Mouse (Mus musculus) erythroblast, embryonic 14.5 days (primary cell): ENCODE data around the gene Llgl2. TPM values are rescaled to one million over a fixed set of nuclear protein-coding genes. Genes with fewer than 3 reads are reported as not detected.
A peak's percentile ranks its signal among the peaks of the same experiment; 100 is the strongest.
"Not testable (repeated sequence)": the region's sequence is repeated elsewhere in the genome, so short reads cannot be mapped to it uniquely, and the experiment has no call there.

ENCODE experiments used
- H3K27me3 ChIP-seq: 2 replicates; pipeline ENCODE4 v1.6.1; 2012; ENCODE audit warnings: inconsistent platforms; ENCODE audit not compliant: control insufficient read depth
- H3K36me3 ChIP-seq: 2 replicates; pipeline ENCODE4 v1.6.1; 2012; ENCODE audit warnings: mild to moderate bottlenecking, inconsistent platforms; ENCODE audit not compliant: control insufficient read depth
- H3K4me1 ChIP-seq: 2 replicates; pipeline ENCODE4 v1.6.1; 2012; ENCODE audit warnings: inconsistent platforms; ENCODE audit not compliant: control insufficient read depth
- H3K4me3 ChIP-seq: replicated peaks from 2 replicates; pipeline ENCODE3; 2012; ENCODE audit warnings: moderate library complexity, mild to moderate bottlenecking, inconsistent platforms
- H3K9me3 ChIP-seq: 2 replicates; pipeline ENCODE4 v1.6.1; 2012; ENCODE audit warnings: low read length, inconsistent platforms, mixed read lengths; ENCODE audit not compliant: control insufficient read depth
- GATA1 ChIP-seq: IDR thresholded peaks from 2 replicates; pipeline ENCODE4 v1.6.1; 2012; ENCODE audit warnings: low read length, inconsistent platforms, mixed read lengths
- TAL1 ChIP-seq: IDR thresholded peaks from 3 replicates; pipeline ENCODE4 v1.6.1; 2012; ENCODE audit warnings: low read length, inconsistent platforms, mixed read lengths
- polyA plus RNA-seq: library from polyadenylated mRNA; stranded (reverse); fragments of >175 nt; gene quantifications from 2 replicates; pipeline ENCODE4 v1.2.3, GENCODE M21; 2012

The Llgl2 gene
- polyA plus RNA-seq, 1 experiment, result 2.1 TPM

DNA sequence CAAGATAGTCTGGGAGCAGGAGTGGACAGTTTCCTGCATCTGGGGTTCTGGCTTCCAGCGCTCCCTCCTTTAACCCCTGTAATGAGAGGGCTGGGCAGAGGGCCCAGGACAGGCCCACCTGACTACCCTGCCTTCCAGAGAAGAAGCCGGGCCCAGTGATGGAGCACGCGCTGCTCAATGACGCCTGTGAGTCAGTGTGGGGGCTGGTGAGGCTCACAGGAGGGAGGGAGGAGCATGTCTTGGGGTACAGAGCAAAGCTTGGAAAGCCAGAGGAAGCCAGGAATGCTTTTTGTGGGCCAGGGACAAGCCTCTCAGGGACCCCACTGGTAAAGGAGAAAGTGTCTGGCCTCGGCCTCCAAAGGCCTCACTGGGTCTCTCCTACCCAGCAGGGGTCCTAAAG, 30.8 kb downstream of the Llgl2 start:
- Histone ChIP-seq H3K4me1 (peaks cover 10% of the 10 kb centered on the region), H3K36me3 (peaks cover 50% of the 10 kb centered on the region), H3K9me3 (peaks cover 20% of the 10 kb centered on the region), H3K27me3 (peaks cover 31% of the 10 kb centered on the region), H3K4me3 (no peak overlapping the region)
- no peak for TF ChIP-seq GATA1
- no peak for TF ChIP-seq TAL1

DNA sequence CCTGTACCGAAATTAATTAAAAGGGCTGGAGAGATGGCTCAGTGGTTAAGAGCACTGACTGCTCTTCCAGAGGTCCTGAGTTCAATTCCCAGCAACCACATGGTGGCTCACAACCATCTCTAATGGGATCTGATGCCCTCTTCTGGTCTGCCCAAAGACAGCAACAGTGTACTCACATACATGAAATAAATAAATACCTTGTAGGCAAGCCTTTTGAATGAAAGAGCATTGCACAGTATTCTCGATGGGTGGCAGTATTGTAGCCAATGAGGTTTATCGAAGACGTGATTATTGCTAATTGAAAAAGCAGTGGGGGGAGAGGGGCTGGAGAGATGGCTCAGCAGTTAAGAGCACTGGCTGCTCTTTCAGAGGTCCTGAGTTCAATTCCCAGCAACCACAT, 33.3 kb downstream of the Llgl2 start:
- H3K9me3 ChIP-seq, result peaks cover 12% of the 10 kb centered on the region; the same call in 1 of the 2 replicates
- H3K4me3 ChIP-seq, result not testable (repeated sequence)
- peaks cover 14% of the 10 kb centered on the region for H3K4me1 ChIP-seq
- peaks cover 56% of the 10 kb centered on the region for H3K27me3 ChIP-seq
- peaks cover 28% of the 10 kb centered on the region for H3K36me3 ChIP-seq

DNA sequence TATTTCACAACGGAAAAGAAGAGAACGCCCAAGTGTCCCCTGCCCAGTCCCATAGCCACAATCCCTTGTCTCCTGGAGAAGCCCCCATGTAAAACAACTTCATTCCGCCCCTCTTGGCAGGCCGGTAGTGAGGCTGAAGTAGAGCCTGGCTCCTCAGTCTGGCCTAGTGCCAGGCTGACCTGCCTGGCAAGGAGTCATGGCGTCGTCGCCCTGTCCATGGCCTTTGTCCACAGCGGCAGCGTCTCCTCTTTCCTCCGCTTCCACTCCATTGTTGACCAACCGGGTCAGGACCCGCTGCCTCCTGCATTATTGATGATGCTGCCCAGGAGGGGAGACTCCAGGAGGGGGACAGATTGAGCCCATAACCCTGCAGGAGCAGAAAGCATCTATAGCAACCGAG, 34.1 kb downstream of the Llgl2 start:
- Histone ChIP-seq H3K9me3 (peaks cover 12% of the 10 kb centered on the region; the same call in 1 of the 2 replicates), H3K4me3 (no peak overlapping the region), H3K36me3 (peaks cover 23% of the 10 kb centered on the region), H3K27me3 (peaks cover 63% of the 10 kb centered on the region), H3K4me1 (peaks cover 14% of the 10 kb centered on the region)
- TF ChIP-seq GATA1, result no peak
- TF ChIP-seq TAL1, result no peak

DNA sequence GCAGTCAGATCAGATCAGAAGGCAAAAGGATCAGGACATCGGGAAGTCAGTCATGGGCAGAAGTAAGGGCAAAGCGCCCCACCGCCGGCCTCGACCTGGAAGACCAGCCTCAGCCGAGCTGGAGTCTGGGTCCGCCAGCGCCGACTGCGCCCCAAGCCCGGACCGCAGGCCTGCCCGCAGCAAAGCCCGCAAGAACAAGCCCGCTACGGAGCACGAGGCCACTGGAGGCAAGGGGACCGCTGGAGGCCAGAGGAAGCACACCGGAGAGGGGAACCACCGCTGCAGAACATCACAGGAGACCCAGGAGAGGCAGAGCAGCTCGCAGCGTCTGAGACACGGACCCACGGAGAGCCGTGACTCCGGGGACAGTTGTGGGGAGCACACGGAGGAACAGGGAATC, 34.5 kb downstream of the Llgl2 start, which contains the start of gene Myo15b:
Myo15b (plus strand) TSS at position 53 of the 400 bp plus-strand sequence.
- peaks cover 18% of the 10 kb centered on the region for H3K36me3 ChIP-seq
- peak within 1 kb of the TSS; percentile 3 for H3K4me3 ChIP-seq
- peaks cover 68% of the 10 kb centered on the region for H3K27me3 ChIP-seq
- H3K9me3 ChIP-seq, result peaks cover 12% of the 10 kb centered on the region; the same call in 1 of the 2 replicates
- H3K4me1 ChIP-seq, result peaks cover 14% of the 10 kb centered on the region
- TF ChIP-seq TAL1 (no peak), GATA1 (no peak)

DNA sequence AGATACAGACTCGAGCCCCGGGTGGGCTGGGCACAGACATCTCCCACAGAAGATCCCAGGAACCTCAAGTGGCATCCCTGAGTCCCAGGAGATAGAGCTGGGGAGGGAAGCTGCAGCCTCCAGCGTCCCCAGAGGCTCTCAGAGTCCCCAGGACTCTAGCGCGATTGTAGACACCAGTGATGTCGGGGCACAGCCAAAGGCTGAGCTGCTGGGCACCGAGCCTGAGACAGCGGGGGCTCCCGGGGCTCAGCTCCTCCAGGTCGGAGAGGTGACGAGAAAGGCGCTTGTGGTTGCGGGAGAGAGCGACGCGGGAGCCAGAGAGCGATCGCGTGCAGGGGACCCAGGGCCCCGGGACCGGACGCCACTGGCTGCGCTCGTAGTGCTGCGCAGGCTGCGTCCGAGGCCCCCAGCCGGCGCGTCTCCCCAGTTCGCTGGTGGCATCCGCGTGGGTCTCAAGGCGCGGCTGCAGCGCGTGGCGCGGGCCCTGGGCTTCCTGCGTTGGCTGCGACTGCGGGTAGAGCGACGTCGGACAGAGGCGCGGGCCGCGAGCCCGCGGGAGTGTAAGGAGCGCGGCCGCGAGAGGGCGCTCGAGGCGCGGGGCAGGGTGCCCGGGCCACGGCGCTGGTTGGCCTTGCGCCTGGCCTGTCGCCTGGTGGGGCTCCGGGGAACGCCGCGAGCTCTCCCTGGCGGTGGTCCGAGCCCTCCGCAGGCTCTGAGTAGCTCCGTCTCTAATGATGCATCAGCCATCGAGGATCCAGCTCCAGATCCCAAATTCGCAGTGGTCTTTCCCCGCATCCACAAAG, 35.5 kb downstream of the Llgl2 start:
- H3K9me3 ChIP-seq, result peaks cover 12% of the 10 kb centered on the region; the same call in 1 of the 2 replicates
- peaks cover 68% of the 10 kb centered on the region for H3K27me3 ChIP-seq

DNA sequence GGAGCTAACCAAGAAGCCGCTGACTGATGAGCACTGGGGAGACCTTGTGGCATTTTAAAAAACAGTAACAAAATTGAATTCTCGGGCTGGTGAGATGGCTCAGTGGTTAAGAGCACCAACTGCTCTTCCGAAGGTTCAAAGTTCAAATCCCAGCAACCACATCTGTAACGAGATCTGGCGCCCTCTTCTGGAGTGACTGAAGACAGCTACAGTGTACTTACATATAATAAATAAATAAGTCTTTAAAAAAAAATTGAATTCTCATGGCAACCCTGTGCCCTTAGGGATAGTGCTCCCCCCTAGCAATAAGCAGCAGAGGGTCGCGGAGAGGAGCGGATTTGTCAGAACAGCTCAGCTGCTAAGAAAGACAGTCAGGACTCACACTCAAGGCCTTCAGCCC, 40.0 kb downstream of the Llgl2 start:
- no peak overlapping the region for H3K4me3 ChIP-seq
- peaks cover 51% of the 10 kb centered on the region for H3K27me3 ChIP-seq
- H3K9me3 ChIP-seq, result peaks cover 4% of the 10 kb centered on the region; the same call in 1 of the 2 replicates
- H3K36me3 ChIP-seq, result no peaks in the 10 kb centered on the region
- TF ChIP-seq GATA1 (no peak), TAL1 (no peak)
- H3K4me1 ChIP-seq, result peaks cover 12% of the 10 kb centered on the region

More for the DNA sequence above, 35.5 kb downstream of the Llgl2 start:
- Histone ChIP-seq H3K4me3 (peak overlapping the region; percentile 3), H3K36me3 (peaks cover 9% of the 10 kb centered on the region), H3K4me1 (peaks cover 14% of the 10 kb centered on the region)
- TF ChIP-seq TAL1, result no peak
- TF ChIP-seq GATA1, result no peak

DNA sequence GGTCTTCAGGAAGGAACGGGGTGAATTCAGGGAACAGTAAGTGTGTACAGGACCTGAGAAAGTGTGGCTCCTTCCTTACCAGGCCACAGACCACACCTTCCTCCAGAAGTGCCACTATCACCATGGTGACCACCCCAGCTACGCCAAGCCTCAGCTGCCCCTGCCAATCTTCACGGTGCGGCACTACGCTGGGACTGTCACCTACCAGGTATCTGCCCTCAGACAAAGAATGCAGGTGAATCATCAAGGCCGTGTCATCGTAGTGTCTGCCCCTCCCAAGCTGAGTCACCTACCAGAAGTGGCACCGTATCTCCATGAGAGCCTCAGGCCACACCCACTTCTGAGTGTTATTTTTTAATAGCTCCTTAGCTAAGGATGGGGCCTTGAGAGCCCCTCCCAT, 45.5 kb downstream of the Llgl2 start:
- Histone ChIP-seq H3K36me3 (no peaks in the 10 kb centered on the region), H3K4me1 (peaks cover 26% of the 10 kb centered on the region), H3K4me3 (no peak overlapping the region), H3K27me3 (peaks cover 7% of the 10 kb centered on the region; the same call in 1 of the 2 replicates), H3K9me3 (no peaks in the 10 kb centered on the region)
- TF ChIP-seq GATA1, result no peak
- no peak for TF ChIP-seq TAL1

DNA sequence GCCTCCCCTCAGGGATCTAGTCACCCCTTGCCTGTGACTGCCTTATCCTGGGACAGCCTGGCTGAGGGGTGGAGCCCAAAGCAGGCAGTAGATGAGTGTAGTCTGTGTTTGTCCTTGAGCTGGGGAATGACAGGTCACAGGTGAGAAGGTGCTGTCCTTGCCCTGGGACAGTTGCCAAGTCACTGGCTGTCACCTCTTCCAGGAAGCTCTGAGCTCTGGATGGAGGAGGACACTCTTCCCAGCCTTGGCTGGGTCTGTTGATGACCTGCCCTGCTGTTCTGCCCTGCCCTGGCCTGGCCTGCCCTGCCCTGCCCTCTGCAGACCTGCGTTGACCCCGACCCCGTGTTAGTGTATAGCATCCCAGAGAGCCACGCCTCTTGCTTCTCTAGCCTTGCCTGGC, 48.6 kb downstream of the Llgl2 start:
- no peak for TF ChIP-seq GATA1
- no peak for TF ChIP-seq TAL1
- no peak overlapping the region for H3K4me3 ChIP-seq
- peaks cover 28% of the 10 kb centered on the region for H3K4me1 ChIP-seq
- peaks cover 5% of the 10 kb centered on the region; the same call in 1 of the 2 replicates for H3K27me3 ChIP-seq
- no peaks in the 10 kb centered on the region for H3K36me3 ChIP-seq
- H3K9me3 ChIP-seq, result no peaks in the 10 kb centered on the region

DNA sequence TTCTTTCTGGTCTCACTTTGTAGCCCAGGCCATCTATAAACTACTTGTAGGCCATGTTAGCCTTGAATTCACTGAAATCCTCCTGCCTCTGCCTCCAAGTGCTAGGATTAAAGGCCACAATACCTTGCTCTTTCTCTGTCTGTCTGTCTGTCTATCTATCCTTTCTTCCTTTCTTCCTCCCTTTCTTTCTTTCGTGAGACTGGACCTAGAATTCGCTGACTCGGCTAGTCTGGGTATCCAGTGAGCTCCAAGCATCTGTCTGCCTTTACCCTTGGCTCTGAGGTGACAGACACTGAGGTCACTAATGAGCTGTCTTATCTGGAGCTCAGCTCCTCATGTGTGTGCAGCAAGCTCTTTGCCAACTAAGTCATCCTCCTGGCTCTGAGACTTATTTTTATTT, 52.1 kb downstream of the Llgl2 start:
- no peaks in the 10 kb centered on the region for H3K9me3 ChIP-seq
- no peak for TF ChIP-seq TAL1
- no peak for TF ChIP-seq GATA1
- peaks cover 15% of the 10 kb centered on the region for H3K4me1 ChIP-seq
- no peak overlapping the region for H3K4me3 ChIP-seq
- no peaks in the 10 kb centered on the region for H3K36me3 ChIP-seq
- H3K27me3 ChIP-seq, result 0 out of 2 replicates have a peak, but pooled peaks cover 6% of the 10 kb centered on the region

DNA sequence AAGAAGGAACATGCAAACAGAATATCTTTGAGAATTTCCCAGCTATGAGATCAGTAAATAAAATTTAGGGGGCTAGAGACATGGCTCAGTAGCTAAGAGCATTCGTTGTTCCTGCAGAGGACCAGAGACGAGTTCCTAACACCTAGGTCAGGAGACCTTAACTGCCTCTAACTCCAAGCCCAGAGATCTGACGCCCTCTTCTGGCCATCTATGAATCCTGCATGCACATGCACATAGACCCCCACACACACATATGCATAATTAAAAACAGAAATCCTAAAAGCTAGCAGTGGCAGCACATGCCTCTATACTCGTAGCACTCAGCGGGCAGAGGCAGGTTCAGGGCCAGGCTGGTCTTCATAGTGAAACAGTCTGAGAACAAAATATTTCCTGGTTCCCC, 52.6 kb downstream of the Llgl2 start:
- H3K4me3 ChIP-seq, result no peak overlapping the region
- 0 out of 2 replicates have a peak, but pooled peaks cover 6% of the 10 kb centered on the region for H3K27me3 ChIP-seq
- TF ChIP-seq GATA1 (no peak), TAL1 (no peak)
- peaks cover 14% of the 10 kb centered on the region for H3K4me1 ChIP-seq
- no peaks in the 10 kb centered on the region for H3K36me3 ChIP-seq
- H3K9me3 ChIP-seq, result no peaks in the 10 kb centered on the region
